Mouse (Mus musculus): ENCODE results near the gene Aqp5. TPM values are rescaled to one million over a fixed set of nuclear protein-coding genes. Genes with fewer than 3 reads are reported as not detected.

Aqp5 gene
- 3.8 and 5.5 TPM in 2 replicates for total RNA-seq (2014; rRNA removed)
- polyA plus RNA-seq (2015; fragmentation: Nextera tagmentation; extraction: Ambion mirVana), result 1.1 TPM in 2 replicates

GRCm38 (mm10) chr15:99590429-99591084 lies at the start of gene Aqp5:
Gene Aqp5 (plus strand): TSS chr15:99590782.
- WGBS, result 1% methylated on average over 59 of the region's 83 CpGs
- Histone ChIP-seq H3K4me1 (ENCODE audit: insufficient read depth, low read length) (no peaks in the 10 kb centered on the region), H3K27ac (no peak within 1 kb of the TSS), H3K27me3 (ENCODE audit: insufficient read depth, low read length) (peaks cover 69% of the 10 kb centered on the region), H3K36me3 (ENCODE audit: insufficient read depth, low read length) (no peaks in the 10 kb centered on the region), H3K9ac (replicated peaks; ENCODE audit: low read length) (peak within 1 kb of the TSS; percentile 30), H3K4me2 (ENCODE audit: low read depth, low read length) (peak within 1 kb of the TSS; percentile 59), H3K4me3 (ENCODE audit: low read length) (peak within 1 kb of the TSS; percentile 37), H3K9me3 (ENCODE audit: low read length) (no peaks in the 10 kb centered on the region)
- ATAC-seq, result peak; percentile 75
- DNase-seq (ENCODE audit: low spot score), result peak; percentile 50
- TF ChIP-seq CTCF (IDR thresholded peaks at IDR 0.05; ENCODE audit: low read depth), result no peak

GRCm38 (mm10) chr15:99544047-99544446 lies 46.5 kb upstream of the Aqp5 start:
- TF ChIP-seq CTCF (IDR thresholded peaks at IDR 0.05; ENCODE audit: low read depth), result no peak
- Histone ChIP-seq H3K4me1 (ENCODE audit: insufficient read depth, low read length) (peaks cover 4% of the 10 kb centered on the region; the same call in 1 of the 2 replicates), H3K27me3 (ENCODE audit: insufficient read depth, low read length) (no peaks in the 10 kb centered on the region), H3K9ac (replicated peaks; ENCODE audit: low read length) (no peak overlapping the region), H3K36me3 (ENCODE audit: insufficient read depth, low read length) (no peaks in the 10 kb centered on the region), H3K4me3 (ENCODE audit: low read length) (no peak overlapping the region), H3K4me2 (ENCODE audit: low read depth, low read length) (no peak overlapping the region), H3K27ac (no peak overlapping the region), H3K9me3 (ENCODE audit: low read length) (no peaks in the 10 kb centered on the region)
- WGBS, result 83% methylated on average over 7 of the region's 7 CpGs
- ATAC-seq (no peak), DNase-seq (ENCODE audit: low spot score) (no peak)

GRCm38 (mm10) chr15:99546596-99546995 lies 44.0 kb upstream of the Aqp5 start:
- Histone ChIP-seq H3K27me3 (ENCODE audit: insufficient read depth, low read length) (no peaks in the 10 kb centered on the region), H3K9me3 (ENCODE audit: low read length) (no peaks in the 10 kb centered on the region), H3K36me3 (ENCODE audit: insufficient read depth, low read length) (no peaks in the 10 kb centered on the region), H3K4me3 (ENCODE audit: low read length) (no peak overlapping the region), H3K4me1 (ENCODE audit: insufficient read depth, low read length) (peaks cover 4% of the 10 kb centered on the region; the same call in 1 of the 2 replicates), H3K27ac (no peak overlapping the region), H3K4me2 (ENCODE audit: low read depth, low read length) (no peak overlapping the region), H3K9ac (replicated peaks; ENCODE audit: low read length) (no peak overlapping the region)
- WGBS, result 47% methylated on average over 11 of the region's 11 CpGs
- DNase-seq (ENCODE audit: low spot score), result peak; percentile 74
- TF ChIP-seq CTCF (IDR thresholded peaks at IDR 0.05; ENCODE audit: low read depth), result no peak
- ATAC-seq, result peak; percentile 63

- Histone ChIP-seq H3K4me1 (ENCODE audit: insufficient read depth, low read length) (peaks cover 4% of the 10 kb centered on the region; the same call in 1 of the 2 replicates), H3K4me3 (ENCODE audit: low read length) (no peak overlapping the region), H3K36me3 (ENCODE audit: insufficient read depth, low read length) (no peaks in the 10 kb centered on the region), H3K9me3 (ENCODE audit: low read length) (no peaks in the 10 kb centered on the region), H3K27ac (no peak overlapping the region), H3K9ac (replicated peaks; ENCODE audit: low read length) (no peak overlapping the region), H3K4me2 (ENCODE audit: low read depth, low read length) (no peak overlapping the region), H3K27me3 (ENCODE audit: insufficient read depth, low read length) (no peaks in the 10 kb centered on the region)
- WGBS, result 80% methylated on average over 6 of the region's 6 CpGs
- no peak for DNase-seq (ENCODE audit: low spot score)
- TF ChIP-seq CTCF (IDR thresholded peaks at IDR 0.05; ENCODE audit: low read depth), result no peak
- ATAC-seq, result no peak
These were observed 42.9 kb upstream of the Aqp5 start for GRCm38 (mm10) chr15:99547732-99548131.

GRCm38 (mm10) chr15:99549901-99550300 lies 40.7 kb upstream of the Aqp5 start:
- Histone ChIP-seq H3K4me1 (ENCODE audit: insufficient read depth, low read length) (peaks cover 4% of the 10 kb centered on the region; the same call in 1 of the 2 replicates), H3K27me3 (ENCODE audit: insufficient read depth, low read length) (no peaks in the 10 kb centered on the region), H3K36me3 (ENCODE audit: insufficient read depth, low read length) (no peaks in the 10 kb centered on the region), H3K9ac (replicated peaks; ENCODE audit: low read length) (no peak overlapping the region), H3K4me2 (ENCODE audit: low read depth, low read length) (no peak overlapping the region), H3K27ac (no peak overlapping the region), H3K4me3 (ENCODE audit: low read length) (no peak overlapping the region), H3K9me3 (ENCODE audit: low read length) (no peaks in the 10 kb centered on the region)
- ATAC-seq, result no peak
- 68% methylated on average over 2 of the region's 2 CpGs for WGBS
- DNase-seq (ENCODE audit: low spot score), result no peak
- no peak for TF ChIP-seq CTCF (IDR thresholded peaks at IDR 0.05; ENCODE audit: low read depth)

- 73% methylated on average over 6 of the region's 6 CpGs for WGBS
- H3K9ac ChIP-seq (replicated peaks; ENCODE audit: low read length), result no peak overlapping the region
- H3K27ac ChIP-seq, result no peak overlapping the region
- no peak for ATAC-seq
- H3K9me3 ChIP-seq (ENCODE audit: low read length), result no peaks in the 10 kb centered on the region
- H3K27me3 ChIP-seq (ENCODE audit: insufficient read depth, low read length), result no peaks in the 10 kb centered on the region
- no peak for DNase-seq (ENCODE audit: low spot score)
- no peaks in the 10 kb centered on the region for H3K4me1 ChIP-seq (ENCODE audit: insufficient read depth, low read length)
- no peak for TF ChIP-seq CTCF (IDR thresholded peaks at IDR 0.05; ENCODE audit: low read depth)
- H3K4me3 ChIP-seq (ENCODE audit: low read length), result no peak overlapping the region
- no peaks in the 10 kb centered on the region for H3K36me3 ChIP-seq (ENCODE audit: insufficient read depth, low read length)
- no peak overlapping the region for H3K4me2 ChIP-seq (ENCODE audit: low read depth, low read length)
These were observed 36.8 kb upstream of the Aqp5 start for GRCm38 (mm10) chr15:99553767-99554166.

GRCm38 (mm10) chr15:99558947-99559346 lies 31.6 kb upstream of the Aqp5 start:
- TF ChIP-seq CTCF (IDR thresholded peaks at IDR 0.05; ENCODE audit: low read depth), result peak; percentile 20; the same call in 1 of the 2 replicates
- Histone ChIP-seq H3K4me3 (ENCODE audit: low read length) (no peak overlapping the region), H3K9me3 (ENCODE audit: low read length) (no peaks in the 10 kb centered on the region), H3K4me2 (ENCODE audit: low read depth, low read length) (no peak overlapping the region), H3K27me3 (ENCODE audit: insufficient read depth, low read length) (no peaks in the 10 kb centered on the region), H3K36me3 (ENCODE audit: insufficient read depth, low read length) (no peaks in the 10 kb centered on the region), H3K9ac (replicated peaks; ENCODE audit: low read length) (no peak overlapping the region), H3K4me1 (ENCODE audit: insufficient read depth, low read length) (no peaks in the 10 kb centered on the region), H3K27ac (no peak overlapping the region)
- no peak for ATAC-seq
- no peak for DNase-seq (ENCODE audit: low spot score)
- 86% methylated on average over 1 of the region's 1 CpGs for WGBS

Data from hindbrain, postnatal 0 days (tissue).